Mouse (Mus musculus) megakaryocyte, embryonic 14.5 days (primary cell): ENCODE results near the gene C1qtnf5. TPM values are rescaled to one million over a fixed set of nuclear protein-coding genes. Genes with fewer than 3 reads are reported as not detected.

ENCODE experiments used
- H3K27me3 ChIP-seq: replicated peaks from 2 replicates; pipeline ENCODE3; 2012; ENCODE audit warnings: inconsistent platforms
- H3K36me3 ChIP-seq: replicated peaks from 2 replicates; pipeline ENCODE3; 2012; ENCODE audit warnings: low read length, inconsistent platforms, mixed read lengths
- H3K4me1 ChIP-seq: 2 replicates; pipeline ENCODE4 v1.6.1; 2012; ENCODE audit warnings: inconsistent platforms
- H3K4me3 ChIP-seq: replicated peaks from 2 replicates; pipeline ENCODE3; 2012; ENCODE audit warnings: moderate library complexity, mild to moderate bottlenecking, inconsistent platforms
- H3K9me3 ChIP-seq: 2 replicates; pipeline ENCODE4 v1.6.1; 2012; ENCODE audit warnings: inconsistent platforms
- FLI1 ChIP-seq: IDR thresholded peaks from 2 replicates; pipeline ENCODE4 v1.6.1; 2012; ENCODE audit warnings: low read length, inconsistent platforms, mixed read lengths
- GATA1 ChIP-seq: IDR thresholded peaks from 3 replicates; pipeline ENCODE4 v1.6.1; 2012; ENCODE audit warnings: mixed read lengths, low read length, inconsistent platforms, borderline replicate concordance
- polyA plus RNA-seq: library from polyadenylated mRNA; stranded (reverse); fragments of >175 nt; gene quantifications from 2 replicates; pipeline ENCODE4 v1.2.3, GENCODE M21; 2012; ENCODE audit warnings: low replicate concordance; ENCODE audit not compliant: insufficient read depth

The C1qtnf5 gene
- polyA plus RNA-seq, 1 experiment: not detected

DNA sequence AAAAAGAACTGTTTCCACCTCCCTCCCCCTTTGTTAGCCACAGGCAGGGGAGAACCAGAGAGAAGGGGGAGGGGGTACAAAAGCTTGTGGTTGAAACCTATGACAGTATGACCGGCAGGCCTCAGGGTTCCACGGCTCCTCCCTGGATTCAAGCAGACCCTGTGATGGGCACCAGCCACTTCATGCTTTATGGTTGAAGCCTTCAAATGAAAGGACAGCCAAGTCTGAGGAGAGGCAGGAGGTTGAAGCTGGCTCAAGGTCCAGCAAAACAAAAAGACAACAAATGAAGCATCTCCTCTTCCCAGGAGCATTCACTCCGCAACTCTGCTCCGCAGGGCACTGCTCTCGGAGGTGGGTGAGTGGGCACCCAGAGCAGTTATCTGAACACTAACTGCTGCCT, 36.4 kb downstream of the C1qtnf5 start:
- peaks cover 83% of the 10 kb centered on the region for H3K36me3 ChIP-seq
- TF ChIP-seq GATA1: no peak
- no peak for TF ChIP-seq FLI1
- no peak overlapping the region for H3K4me3 ChIP-seq
- peaks cover 36% of the 10 kb centered on the region for H3K4me1 ChIP-seq
- H3K9me3 ChIP-seq: no peaks in the 10 kb centered on the region
- peaks cover 6% of the 10 kb centered on the region for H3K27me3 ChIP-seq

DNA sequence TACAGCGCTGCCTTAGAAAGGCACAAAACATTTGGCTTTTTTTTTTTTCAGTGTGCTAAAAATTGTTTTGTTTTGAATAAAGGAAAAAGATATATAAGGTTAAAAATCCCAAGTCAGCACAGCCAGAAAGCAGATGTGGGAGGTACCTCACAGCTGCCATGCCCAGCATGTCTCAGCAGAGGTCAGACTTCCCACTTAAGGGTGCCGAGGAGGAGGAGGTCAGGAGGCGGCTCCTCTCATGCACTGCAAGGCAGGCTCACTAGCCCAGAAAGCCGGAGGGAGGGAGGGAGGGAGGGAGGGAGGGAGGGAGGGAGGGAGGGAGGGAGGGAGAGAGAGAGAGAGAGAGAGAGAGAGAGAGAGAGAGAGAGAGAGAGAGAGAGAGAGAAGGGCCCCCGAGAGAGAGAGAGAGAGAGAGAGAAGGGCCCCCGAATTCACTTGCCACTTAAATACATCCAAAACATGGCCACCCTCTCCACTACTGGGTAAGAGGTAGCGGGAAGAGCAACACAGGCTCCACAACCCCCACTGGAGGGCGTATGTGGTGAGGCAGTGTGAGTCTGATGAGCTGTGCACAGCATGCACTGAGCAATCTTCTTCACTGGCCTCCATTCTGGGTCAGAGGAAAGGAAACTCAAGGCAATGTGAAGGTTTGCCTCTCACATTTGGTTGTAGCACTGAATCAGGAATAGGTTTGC, 37.1 kb downstream of the C1qtnf5 start:
- H3K36me3 ChIP-seq: peaks cover 90% of the 10 kb centered on the region
- no peaks in the 10 kb centered on the region for H3K9me3 ChIP-seq
- H3K4me3 ChIP-seq: no peak overlapping the region
- peaks cover 30% of the 10 kb centered on the region for H3K4me1 ChIP-seq
- peaks cover 4% of the 10 kb centered on the region for H3K27me3 ChIP-seq
- TF ChIP-seq GATA1 (no peak), FLI1 (no peak)

DNA sequence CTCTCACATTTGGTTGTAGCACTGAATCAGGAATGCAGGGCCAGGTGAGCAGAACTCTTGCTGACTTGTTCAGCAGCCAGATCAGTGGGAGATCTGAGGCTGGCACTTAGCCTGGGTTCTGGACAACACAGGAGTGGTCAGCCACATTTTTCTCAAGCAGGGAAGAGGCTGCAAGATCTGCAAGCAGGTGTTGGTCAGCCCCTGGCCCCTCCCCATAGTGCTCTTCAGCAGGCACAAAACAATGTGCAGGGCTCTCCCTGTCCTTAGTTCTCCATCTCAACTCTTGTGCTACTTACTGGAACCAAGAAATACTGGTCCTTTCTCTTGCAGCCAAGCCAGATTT, 37.6 kb downstream of the C1qtnf5 start:
- Histone ChIP-seq H3K27me3 (peaks cover under 1% of the 10 kb centered on the region), H3K9me3 (no peaks in the 10 kb centered on the region), H3K36me3 (peaks cover 90% of the 10 kb centered on the region), H3K4me1 (peaks cover 26% of the 10 kb centered on the region), H3K4me3 (no peak overlapping the region)
- no peak for TF ChIP-seq GATA1
- no peak for TF ChIP-seq FLI1

DNA sequence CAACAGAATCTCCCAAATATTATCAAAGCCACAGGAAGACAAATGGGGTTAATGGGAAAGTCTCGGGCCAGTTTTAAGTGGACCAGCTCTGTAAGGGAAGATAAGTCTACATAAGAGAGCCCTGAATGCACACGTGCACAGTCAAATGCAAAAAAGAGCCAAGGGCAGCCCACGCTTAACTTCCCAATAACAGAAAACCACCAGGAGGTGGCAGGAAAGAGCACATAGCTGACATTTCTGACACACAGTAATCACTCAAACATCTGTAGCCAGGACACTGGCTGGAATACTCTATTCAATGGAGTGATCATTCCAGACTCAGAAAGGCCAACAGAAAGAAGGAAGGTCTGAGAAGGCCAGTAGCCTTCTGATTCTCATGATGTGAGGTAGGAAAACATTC, 40.2 kb downstream of the C1qtnf5 start:
- Histone ChIP-seq H3K36me3 (peaks cover 90% of the 10 kb centered on the region), H3K4me3 (no peak overlapping the region), H3K4me1 (peaks cover 13% of the 10 kb centered on the region), H3K27me3 (no peaks in the 10 kb centered on the region), H3K9me3 (no peaks in the 10 kb centered on the region)
- TF ChIP-seq FLI1 (no peak), GATA1 (no peak)

Other genes with a start within 250 kb of the C1qtnf5 start
- gene Thy1, start 63.9 kb upstream of the C1qtnf5 start, polyA plus RNA-seq: 0.17 TPM in 1 of 2 replicates, not detected in the other
- gene Usp2, start 40.2 kb upstream of the C1qtnf5 start, polyA plus RNA-seq: 1.6 and 3.3 TPM in 2 replicates
- not detected in 2 replicates for gene Mfrp, start 5.5 kb upstream of the C1qtnf5 start, polyA plus RNA-seq
- gene Gm49380, start 6.3 kb downstream of the C1qtnf5 start, polyA plus RNA-seq: not detected in 2 replicates
- 4.3 and 22.2 TPM in 2 replicates for gene Rnf26, start 6.3 kb downstream of the C1qtnf5 start, polyA plus RNA-seq
- gene Mcam, start 27.2 kb downstream of the C1qtnf5 start, polyA plus RNA-seq: not detected in 2 replicates
- 2.4 and 3.9 TPM in 2 replicates for gene Cbl, start 126.8 kb downstream of the C1qtnf5 start, polyA plus RNA-seq
- not detected in 2 replicates for gene Ccdc153, start 133.4 kb downstream of the C1qtnf5 start, polyA plus RNA-seq
- gene Pdzd3, start 144.2 kb downstream of the C1qtnf5 start, polyA plus RNA-seq: 0.35 TPM in 1 of 2 replicates, not detected in the other
- 5.5 and 12.5 TPM in 2 replicates for gene Nlrx1, start 161.4 kb downstream of the C1qtnf5 start, polyA plus RNA-seq
- gene Abcg4, start 181.4 kb downstream of the C1qtnf5 start, polyA plus RNA-seq: 0.19 TPM in 1 of 2 replicates, not detected in the other
- gene Hinfp, start 198.4 kb downstream of the C1qtnf5 start, polyA plus RNA-seq: 1.3 and 4.9 TPM in 2 replicates
- 44.6 and 94.5 TPM in 2 replicates for gene C2cd2l, start 213.0 kb downstream of the C1qtnf5 start, polyA plus RNA-seq
- gene Dpagt1, start 218.8 kb downstream of the C1qtnf5 start, polyA plus RNA-seq: 7.1 and 9.5 TPM in 2 replicates
- gene H2afx, start 227.4 kb downstream of the C1qtnf5 start, polyA plus RNA-seq: 416 and 1,650 TPM in 2 replicates
- gene Hmbs, start 237.0 kb downstream of the C1qtnf5 start, polyA plus RNA-seq: 51.1 and 76.9 TPM in 2 replicates